Mouse (Mus musculus): Measurements from ENCODE around the gene Pole3. TPM values are rescaled to one million over a fixed set of nuclear protein-coding genes. Genes with fewer than 3 reads are reported as not detected.

The Pole3 gene
- polyA plus RNA-seq (2015; fragmentation: Nextera tagmentation; extraction: Ambion mirVana), result 61.8 and 63.1 TPM in 2 replicates

DNA sequence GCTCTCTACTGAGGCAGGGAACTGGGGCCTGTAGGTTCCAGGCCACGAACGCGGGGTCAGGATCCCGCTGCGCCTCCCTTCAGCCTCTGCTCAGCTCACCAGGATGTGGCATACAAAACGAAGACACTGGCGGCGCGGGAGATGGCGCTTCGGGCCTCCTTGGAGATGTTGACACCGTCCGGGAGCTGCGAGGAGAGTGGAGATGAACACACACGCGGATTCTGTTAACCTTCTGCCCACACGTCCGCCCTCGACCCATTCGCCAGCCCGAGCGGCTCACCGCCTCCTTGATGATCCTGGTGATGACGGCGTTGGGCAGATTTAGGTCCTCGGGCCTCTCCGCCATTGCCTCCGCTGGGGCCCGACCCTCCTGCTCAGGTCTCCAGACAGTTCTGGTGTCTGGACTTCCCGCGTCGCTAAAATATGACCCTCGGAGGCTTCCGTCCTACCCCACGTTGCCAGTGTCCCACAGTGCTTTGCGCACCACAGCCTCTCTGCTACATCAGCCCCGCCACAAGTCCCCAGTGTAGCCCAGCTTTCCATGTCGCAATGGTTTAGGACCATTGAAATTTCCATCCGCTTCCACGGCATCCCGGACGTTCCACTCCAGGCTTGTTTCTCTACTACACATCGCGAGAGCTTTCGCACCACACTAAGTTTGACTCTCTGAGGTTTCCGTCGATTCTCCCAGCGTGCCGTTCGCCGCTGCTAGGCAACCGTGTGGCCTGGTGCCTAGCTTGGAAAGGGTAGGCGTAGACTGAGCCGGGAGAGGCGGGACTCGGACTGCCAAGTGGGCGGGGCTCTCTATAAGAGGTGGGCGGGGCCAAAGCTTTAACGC is at the start of gene Pole3, which contains the start of gene 4933430I17Rik:
Gene Pole3, minus strand, starts transcription at position 418 of the 838 bp plus-strand sequence.
Gene 4933430I17Rik, plus strand, starts transcription at position 719 of the 838 bp plus-strand sequence.
- Histone ChIP-seq H3K36me3 (peaks cover 10% of the 10 kb centered on the region; the same call in 1 of the 2 replicates), H3K9me3 (no peaks in the 10 kb centered on the region), H3K27ac (replicated peaks) (peak within 1 kb of the TSS; percentile 94), H3K4me1 (replicated peaks) (peaks cover 11% of the 10 kb centered on the region), H3K4me3 (peak within 1 kb of the TSS; percentile 82), H3K27me3 (no peaks in the 10 kb centered on the region), H3K9ac (peak within 1 kb of the TSS; percentile 79), H3K4me2 (peak within 1 kb of the TSS; percentile 94)
- peak; percentile 98 for ATAC-seq (ENCODE audit: low read depth)
- WGBS, result under 1% methylated on average over 59 of the region's 59 CpGs

DNA sequence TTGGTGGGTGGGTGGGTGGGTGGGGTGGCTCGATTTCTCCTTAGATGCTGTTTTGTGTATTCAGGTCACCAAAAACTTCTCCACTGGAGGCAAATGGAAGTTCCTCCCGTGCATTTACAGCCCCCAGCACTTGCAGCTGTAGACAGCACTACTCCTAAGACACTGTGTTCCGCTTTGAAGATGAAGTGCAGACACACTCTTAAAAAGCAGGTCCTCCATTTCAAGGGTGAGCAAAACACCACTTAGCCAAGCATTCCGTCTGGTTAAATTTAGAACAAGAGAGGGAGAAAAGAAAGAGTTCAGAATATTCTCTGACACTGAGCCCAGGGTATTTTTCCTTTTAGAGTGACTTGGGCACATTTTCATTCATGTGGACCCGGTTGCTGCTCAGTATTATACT is 45.2 kb upstream of the Pole3 start:
- Histone ChIP-seq H3K4me1 (replicated peaks) (no peaks in the 10 kb centered on the region), H3K27ac (replicated peaks) (no peak overlapping the region), H3K4me3 (no peak overlapping the region), H3K9ac (no peak overlapping the region), H3K4me2 (no peak overlapping the region), H3K36me3 (no peaks in the 10 kb centered on the region), H3K27me3 (no peaks in the 10 kb centered on the region), H3K9me3 (no peaks in the 10 kb centered on the region)
- ATAC-seq (ENCODE audit: low read depth), result no peak
- 72% methylated on average over 5 of the region's 5 CpGs for WGBS

DNA sequence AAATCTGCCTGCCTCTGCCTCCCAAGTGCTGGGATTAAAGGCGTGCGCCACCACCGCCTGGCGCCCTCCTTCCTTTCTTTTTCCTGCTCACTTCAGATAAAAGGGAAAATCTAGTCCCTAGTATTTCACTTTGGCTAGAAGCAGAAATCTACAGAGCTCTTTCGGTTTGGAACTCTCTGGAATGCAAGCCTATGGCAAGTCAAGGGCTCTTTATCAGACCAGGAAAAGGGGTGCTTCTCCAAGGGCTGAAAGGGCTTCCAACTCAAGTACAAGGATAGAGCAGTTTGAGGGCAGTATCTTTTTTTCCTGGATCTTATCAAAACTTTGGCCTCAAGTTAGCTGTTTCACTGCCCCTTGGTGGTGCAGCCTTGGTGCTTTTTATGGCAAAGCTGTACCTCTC is 44.7 kb upstream of the Pole3 start:
- Histone ChIP-seq H3K4me1 (replicated peaks) (no peaks in the 10 kb centered on the region), H3K27me3 (no peaks in the 10 kb centered on the region), H3K27ac (replicated peaks) (no peak overlapping the region), H3K9ac (no peak overlapping the region), H3K4me3 (no peak overlapping the region), H3K9me3 (no peaks in the 10 kb centered on the region), H3K4me2 (no peak overlapping the region), H3K36me3 (no peaks in the 10 kb centered on the region)
- 94% methylated on average over 5 of the region's 5 CpGs for WGBS
- no peak for ATAC-seq (ENCODE audit: low read depth)

DNA sequence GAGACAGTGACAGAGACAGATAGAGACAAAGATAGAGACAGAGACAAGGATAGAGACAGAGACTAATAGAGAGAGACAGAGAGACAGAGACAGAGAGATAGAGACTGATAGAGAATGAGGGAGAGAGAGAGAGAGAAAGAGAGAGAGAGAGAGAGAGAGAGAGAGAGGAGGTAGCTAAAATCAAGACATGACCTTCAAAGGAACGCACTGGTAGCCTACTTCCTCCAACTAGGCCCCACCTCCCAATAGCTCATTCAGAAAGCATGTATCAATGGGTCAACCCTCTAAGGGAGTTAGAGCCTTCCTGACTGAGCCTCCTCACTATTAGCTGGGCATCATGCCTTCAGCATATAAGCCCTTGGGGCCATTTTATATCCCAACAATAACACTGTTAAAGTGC is 43.5 kb upstream of the Pole3 start:
- no peaks in the 10 kb centered on the region for H3K27me3 ChIP-seq
- H3K27ac ChIP-seq (replicated peaks), result no peak overlapping the region
- H3K4me3 ChIP-seq, result no peak overlapping the region
- no peaks in the 10 kb centered on the region for H3K36me3 ChIP-seq
- H3K4me1 ChIP-seq (replicated peaks), result no peaks in the 10 kb centered on the region
- no peak overlapping the region for H3K4me2 ChIP-seq
- no peaks in the 10 kb centered on the region for H3K9me3 ChIP-seq
- no peak overlapping the region for H3K9ac ChIP-seq
- ATAC-seq (ENCODE audit: low read depth), result no peak
- 88% methylated on average over 1 of the region's 1 CpGs for WGBS

DNA sequence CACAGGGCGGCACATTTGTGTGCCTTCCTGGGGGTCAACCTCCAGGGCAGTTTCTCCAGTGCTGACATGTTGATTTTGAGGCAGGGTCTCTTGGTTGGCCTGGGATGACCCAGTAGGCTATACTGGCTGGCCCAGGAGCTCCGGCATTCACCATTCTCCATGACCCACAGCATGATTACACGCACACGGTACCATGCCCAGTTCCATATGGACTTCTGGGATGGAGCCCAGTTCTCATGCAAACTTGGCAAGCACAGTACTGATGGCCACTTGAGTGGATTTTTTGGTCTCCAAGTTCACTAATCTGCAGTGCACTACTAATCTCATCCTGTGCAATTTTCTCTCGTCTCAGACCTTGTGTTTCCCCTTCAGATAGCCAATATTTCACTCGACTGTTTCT is 42.8 kb upstream of the Pole3 start:
- no peaks in the 10 kb centered on the region for H3K27me3 ChIP-seq
- H3K4me1 ChIP-seq (replicated peaks), result no peaks in the 10 kb centered on the region
- H3K4me2 ChIP-seq, result no peak overlapping the region
- H3K9ac ChIP-seq, result no peak overlapping the region
- H3K36me3 ChIP-seq, result no peaks in the 10 kb centered on the region
- no peak overlapping the region for H3K4me3 ChIP-seq
- no peak overlapping the region for H3K27ac ChIP-seq (replicated peaks)
- no peaks in the 10 kb centered on the region for H3K9me3 ChIP-seq
- ATAC-seq (ENCODE audit: low read depth), result no peak
- 91% methylated on average over 6 of the region's 6 CpGs for WGBS

DNA sequence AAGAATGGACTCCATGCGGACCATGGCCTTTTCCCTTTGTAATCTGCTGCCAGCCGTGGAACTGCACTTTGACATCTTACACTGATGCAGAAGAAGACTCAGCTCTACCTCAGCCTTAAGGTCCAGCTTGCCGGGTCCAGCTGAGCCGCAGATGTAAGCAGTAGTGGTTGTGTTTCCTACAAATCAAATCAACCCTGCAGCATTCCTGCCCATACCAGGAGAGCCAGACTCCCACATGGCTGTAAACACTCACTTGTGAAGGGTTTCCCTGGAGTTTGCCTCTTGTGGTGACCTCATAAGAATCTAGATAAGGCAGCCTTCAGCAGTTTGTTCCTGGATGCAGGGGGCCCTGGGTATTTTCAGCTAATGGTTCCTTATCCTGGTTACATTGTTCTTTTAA is 41.7 kb upstream of the Pole3 start:
- H3K36me3 ChIP-seq, result no peaks in the 10 kb centered on the region
- no peak overlapping the region for H3K4me2 ChIP-seq
- H3K27me3 ChIP-seq, result no peaks in the 10 kb centered on the region
- no peaks in the 10 kb centered on the region for H3K9me3 ChIP-seq
- no peak overlapping the region for H3K4me3 ChIP-seq
- ATAC-seq (ENCODE audit: low read depth), result no peak
- H3K9ac ChIP-seq, result no peak overlapping the region
- peaks cover 5% of the 10 kb centered on the region for H3K4me1 ChIP-seq (replicated peaks)
- WGBS, result 90% methylated on average over 4 of the region's 4 CpGs
- H3K27ac ChIP-seq (replicated peaks), result no peak overlapping the region

DNA sequence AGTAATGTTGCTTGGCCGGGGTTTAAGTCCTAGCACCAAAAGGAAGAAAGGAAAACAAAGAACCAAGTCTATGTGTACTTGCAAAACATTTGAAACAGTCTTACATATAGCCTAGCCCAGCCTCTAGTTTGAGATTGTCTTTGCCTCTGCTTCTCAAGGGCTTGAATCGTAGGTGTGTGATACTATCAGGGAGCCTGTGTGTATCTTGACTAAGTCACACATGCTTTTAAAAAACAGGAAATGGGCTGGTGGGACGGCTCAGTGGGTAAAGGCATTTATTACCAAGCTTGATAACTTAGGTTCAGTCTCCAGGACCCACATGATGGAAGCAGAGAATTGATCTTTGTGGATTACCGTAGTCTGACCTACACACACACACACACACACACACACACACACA is 37.1 kb upstream of the Pole3 start:
- Histone ChIP-seq H3K4me3 (no peak overlapping the region), H3K9me3 (no peaks in the 10 kb centered on the region), H3K4me1 (replicated peaks) (peaks cover 8% of the 10 kb centered on the region), H3K4me2 (no peak overlapping the region), H3K27ac (replicated peaks) (no peak overlapping the region), H3K27me3 (no peaks in the 10 kb centered on the region), H3K36me3 (no peaks in the 10 kb centered on the region), H3K9ac (peak overlapping the region; percentile 44; the same call in 1 of the 2 replicates)
- ATAC-seq (ENCODE audit: low read depth), result no peak
- 78% methylated on average over 3 of the region's 4 CpGs for WGBS

DNA sequence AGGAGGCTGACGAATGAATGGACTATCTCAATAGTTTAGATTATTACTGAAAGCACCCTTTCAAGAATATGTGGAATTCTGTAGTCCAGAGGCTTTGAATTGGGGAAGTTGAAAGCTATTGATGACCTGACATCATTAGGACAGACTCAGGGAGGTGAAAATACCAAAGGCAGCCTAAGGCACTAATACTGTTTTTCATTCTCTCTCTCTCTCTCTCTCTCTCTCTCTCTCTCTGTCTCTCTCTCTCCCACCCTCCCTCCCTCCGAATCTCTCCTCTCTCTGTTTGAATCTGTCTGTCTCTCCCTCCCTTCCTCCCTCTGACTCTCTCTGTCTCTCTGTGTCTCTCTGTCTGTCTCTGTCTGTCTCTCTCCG is 36.7 kb upstream of the Pole3 start:
- H3K9me3 ChIP-seq, result no peaks in the 10 kb centered on the region
- no peak overlapping the region for H3K4me3 ChIP-seq
- H3K27ac ChIP-seq (replicated peaks), result no peak overlapping the region
- peak; percentile 36 for ATAC-seq (ENCODE audit: low read depth)
- no peaks in the 10 kb centered on the region for H3K36me3 ChIP-seq
- no peak overlapping the region for H3K4me2 ChIP-seq
- peaks cover 8% of the 10 kb centered on the region for H3K4me1 ChIP-seq (replicated peaks)
- 44% methylated on average over 3 of the region's 3 CpGs for WGBS
- H3K27me3 ChIP-seq, result no peaks in the 10 kb centered on the region
- peak overlapping the region; percentile 44; the same call in 1 of the 2 replicates for H3K9ac ChIP-seq

DNA sequence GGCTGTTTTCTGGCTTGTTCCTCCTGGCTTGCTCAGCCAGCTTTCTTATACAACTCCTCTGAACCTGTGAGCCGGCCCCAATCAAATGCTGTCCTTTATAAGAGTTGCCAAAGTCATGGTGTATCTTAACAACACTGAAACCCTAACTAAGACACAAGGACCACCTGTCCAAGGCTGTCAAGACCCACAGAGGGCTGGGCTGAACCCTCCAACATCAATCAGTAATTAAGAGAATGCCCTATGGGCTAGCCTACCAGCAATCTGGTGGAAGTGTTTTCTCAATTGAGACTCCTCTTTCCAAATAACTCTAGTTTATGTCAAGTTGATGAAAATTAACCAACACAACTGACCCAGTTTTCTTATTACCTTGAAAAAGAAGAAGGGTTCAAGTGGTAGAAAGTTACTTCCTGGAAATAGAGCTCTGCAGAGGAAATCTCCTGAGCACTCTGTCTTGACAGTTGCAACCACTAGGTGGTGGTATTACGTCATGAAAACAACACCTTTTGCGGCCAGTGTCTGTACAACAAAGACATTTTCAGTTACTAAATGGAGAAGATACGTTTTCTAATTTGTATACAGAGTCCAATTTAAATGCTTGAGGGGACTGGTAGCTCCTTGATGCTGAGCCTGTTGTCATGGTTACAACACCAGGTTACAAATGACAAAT is 36.2 kb upstream of the Pole3 start:
- no peak overlapping the region for H3K4me2 ChIP-seq
- no peaks in the 10 kb centered on the region for H3K9me3 ChIP-seq
- H3K27ac ChIP-seq (replicated peaks), result no peak overlapping the region
- peak overlapping the region; percentile 44; the same call in 1 of the 2 replicates for H3K9ac ChIP-seq
- H3K36me3 ChIP-seq, result no peaks in the 10 kb centered on the region
- H3K4me1 ChIP-seq (replicated peaks), result peaks cover 8% of the 10 kb centered on the region
- H3K4me3 ChIP-seq, result no peak overlapping the region
- H3K27me3 ChIP-seq, result no peaks in the 10 kb centered on the region
- WGBS, result 23% methylated on average over 4 of the region's 4 CpGs
- peak; percentile 83 for ATAC-seq (ENCODE audit: low read depth)

DNA sequence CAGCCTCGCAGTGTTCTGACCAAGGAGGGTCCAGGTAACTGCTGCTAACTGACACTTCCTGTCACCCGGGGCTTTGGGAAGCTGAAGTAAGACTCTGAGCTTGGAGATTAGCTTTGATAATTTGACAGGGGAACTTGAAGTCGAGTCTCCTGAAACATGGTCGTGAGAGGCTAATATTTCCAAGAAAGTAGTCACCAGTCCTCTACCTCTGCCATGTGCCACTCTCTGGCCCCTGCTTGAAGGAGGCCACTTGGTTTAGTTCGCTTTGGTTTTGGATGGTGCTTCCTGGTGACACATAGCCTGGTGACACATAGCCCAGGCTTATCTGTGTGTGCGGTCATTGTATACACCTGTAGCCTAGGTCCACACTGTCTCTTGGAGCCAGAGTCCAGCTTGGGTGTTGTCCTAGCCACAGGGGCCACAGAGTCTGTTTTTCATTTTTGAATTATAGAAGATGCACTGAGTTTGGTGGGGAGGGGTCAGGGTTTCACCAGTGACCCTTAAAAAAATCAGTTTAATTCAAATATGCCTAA is 35.0 kb upstream of the Pole3 start, which contains the start of gene Rgs3:
Gene Rgs3, plus strand, starts transcription at position 51 of the 533 bp plus-strand sequence.
- Histone ChIP-seq H3K4me3 (no peak within 1 kb of the TSS), H3K4me1 (replicated peaks) (peaks cover 8% of the 10 kb centered on the region), H3K4me2 (no peak within 1 kb of the TSS), H3K9ac (no peak within 1 kb of the TSS), H3K27me3 (no peaks in the 10 kb centered on the region), H3K36me3 (no peaks in the 10 kb centered on the region), H3K9me3 (no peaks in the 10 kb centered on the region), H3K27ac (replicated peaks) (no peak within 1 kb of the TSS)
- WGBS, result 68% methylated on average over 6 of the region's 6 CpGs
- no peak for ATAC-seq (ENCODE audit: low read depth)

DNA sequence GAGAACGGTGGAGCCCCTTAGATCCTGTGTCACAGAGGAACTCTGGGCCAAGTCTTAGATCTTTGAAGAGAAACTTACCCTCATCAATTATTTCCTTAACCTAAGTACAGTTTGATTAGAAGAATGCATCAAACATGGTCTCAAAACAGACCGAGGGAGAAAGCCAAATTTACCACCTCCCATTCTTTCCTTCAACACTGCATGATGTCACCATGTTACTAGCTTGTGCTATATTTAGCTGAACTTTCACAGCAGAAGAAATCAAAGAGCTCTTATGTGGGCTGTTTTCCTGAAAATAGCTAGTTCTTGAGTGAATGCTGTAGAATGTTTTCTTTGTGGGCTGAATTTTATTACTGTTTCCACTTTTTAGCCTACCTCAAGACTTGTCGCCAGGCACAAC is 32.6 kb upstream of the Pole3 start:
- no peak overlapping the region for H3K4me2 ChIP-seq
- no peaks in the 10 kb centered on the region for H3K27me3 ChIP-seq
- H3K9me3 ChIP-seq, result no peaks in the 10 kb centered on the region
- no peak overlapping the region for H3K4me3 ChIP-seq
- no peak overlapping the region for H3K27ac ChIP-seq (replicated peaks)
- H3K36me3 ChIP-seq, result no peaks in the 10 kb centered on the region
- ATAC-seq (ENCODE audit: low read depth), result no peak
- 67% methylated on average over 3 of the region's 3 CpGs for WGBS
- no peak overlapping the region for H3K9ac ChIP-seq
- peaks cover 8% of the 10 kb centered on the region for H3K4me1 ChIP-seq (replicated peaks)

DNA sequence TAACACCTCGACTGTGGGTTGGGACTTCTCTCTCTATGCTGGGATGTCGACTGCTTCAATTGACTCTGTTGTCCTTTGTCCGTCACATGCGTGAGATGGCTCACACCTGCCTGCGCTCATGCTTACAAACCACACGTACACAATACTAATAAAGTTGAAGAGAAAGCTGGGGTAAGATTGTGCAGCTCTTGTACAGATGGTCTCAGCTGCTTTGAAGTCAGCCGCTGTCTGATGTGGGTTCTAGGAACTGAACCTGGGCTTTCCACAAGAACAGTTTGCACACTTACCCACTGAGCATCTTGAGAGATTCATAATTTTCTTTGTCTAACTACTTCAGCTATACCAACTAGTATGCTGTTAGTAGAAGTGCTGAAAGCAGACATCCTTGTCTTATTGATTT is 27.1 kb upstream of the Pole3 start:
- WGBS, result 89% methylated on average over 7 of the region's 7 CpGs
- Histone ChIP-seq H3K4me2 (no peak overlapping the region), H3K36me3 (no peaks in the 10 kb centered on the region), H3K27ac (replicated peaks) (no peak overlapping the region), H3K9me3 (no peaks in the 10 kb centered on the region), H3K27me3 (no peaks in the 10 kb centered on the region), H3K9ac (no peak overlapping the region), H3K4me3 (no peak overlapping the region), H3K4me1 (replicated peaks) (no peaks in the 10 kb centered on the region)
- no peak for ATAC-seq (ENCODE audit: low read depth)

All from neural tube, embryonic 13.5 days (tissue).